Mouse (Mus musculus) c-Kit-positive CD71-negative TER-119-negative erythroid progenitor cells, embryonic 14.5 days (primary cell): ENCODE measurements around the gene Rhox4a2.
"Not testable (repeated sequence)": the region's sequence is repeated elsewhere in the genome, so short reads cannot be mapped to it uniquely, and the experiment has no call there.

Source experiments
- DNase-seq: peaks from one replicate; pipeline ENCODE4 v3.0.0-alpha.2; 2013; ENCODE audit warnings: low read depth

The Rhox4a2 gene

GRCm38 (mm10) chrX:37390548-37390947 lies at the start of gene Rhox4a2:
Rhox4a2 (plus strand) TSS chrX:37390848.
- not testable (repeated sequence) for DNase-seq

- DNase-seq: not testable (repeated sequence)
Observed at GRCm38 (mm10) chrX:37379728-37380127, 10.9 kb upstream of the Rhox4a2 start, which contains the start of gene Rhox3a2. Rhox3a2 (plus strand) TSS chrX:37380028.

- DNase-seq: not testable (repeated sequence)
Observed at GRCm38 (mm10) chrX:37411767-37412166, 21.1 kb downstream of the Rhox4a2 start, which contains the start of gene Rhox2b. Rhox2b (plus strand) TSS chrX:37412067.

GRCm38 (mm10) chrX:37432194-37432593 lies 41.5 kb downstream of the Rhox4a2 start, which contains the start of gene Rhox4b:
Rhox4b (plus strand) TSS chrX:37432494.
- not testable (repeated sequence) for DNase-seq
